ENCODE assay signal across 10 mouse cellular contexts in genomic region chr19:10435908-10436307, GRCm38 (mm10). TPM values are rescaled to one million over a fixed set of nuclear protein-coding genes. Genes with fewer than 3 reads are reported as not detected.
DNase-seq lines count a peak whose midpoint lies in the region; ATAC-seq and TF ChIP-seq lines count a peak whose summit lies in the region.
"Had no signal": no experiment of that assay in that cellular context is flagged by ENCODE, and none has a peak within 500 bp of the region (broad histone marks: within the 10 kb centered on the region; RNA-seq: fewer than 3 reads in every experiment).

No protein-coding gene starts in this region.

- ATAC-seq in G1E (ENCODE audit: extremely low read depth, insufficient number of reproducible peaks, low FRiP score, poor library complexity, severe bottlenecking): no peak
- no peak; the same call in 1 of the 2 replicates for ATAC-seq in erythroid progenitor cell, adult 5-6 weeks (replicated peaks; ENCODE audit: low FRiP score, poor library complexity, severe bottlenecking)

- DNase-seq in G1E (ENCODE audit: low spot score): peak; percentile 42
- DNase-seq in adrenal gland, postnatal 14 days: peak; percentile 80
- peak; percentile 62 for DNase-seq in embryo, embryonic 11.5 days (ENCODE audit: low read depth, low spot score)
- peak; percentile 75 to 78 for DNase-seq in heart, postnatal 10 days
- peak; percentile 59 to 85 for DNase-seq in layer of hippocampus, adult 18-20 months (ENCODE audit: low spot score in 2 of 2)
- DNase-seq in lung, postnatal 14 days: peak; percentile 77
- peak; percentile 78 to 83 for DNase-seq in right cerebral cortex, adult 2 months (ENCODE audit: low spot score in 2 of 2)

- 0 out of 2 replicates have a peak, but pooled peaks have one; percentile 22 for TF ChIP-seq CTCF in G1E (IDR thresholded peaks at IDR 0.05; ENCODE audit: low read depth, low read length)

- H3K27me3 ChIP-seq in G1E (ENCODE audit: insufficient read depth, low read length): peaks cover 11% of the 10 kb centered on the region; the same call in 1 of the 2 replicates
- H3K27me3 ChIP-seq: stomach, embryonic 15.5 days had no signal

- no peaks in the 10 kb centered on the region for H3K9me3 ChIP-seq in G1E (replicated peaks)
- H3K9me3 ChIP-seq: heart, embryonic 15.5 days; stomach, embryonic 15.5 days had no signal

- intact Hi-C loops in heart, postnatal 10 days (cut with DNase I): loop anchor here (1.0 to 5.0 kb wide), 4 partner anchors 44 to 179 kb away; no protein-coding TSS in a partner anchor

- no peaks in the 10 kb centered on the region for H3K4me1 ChIP-seq in G1E (ENCODE audit: insufficient read depth, low read depth, low read length)

- no peaks in the 10 kb centered on the region for H3K36me3 ChIP-seq in G1E (replicated peaks)
- H3K36me3 ChIP-seq: heart, embryonic 15.5 days; stomach, embryonic 15.5 days had no signal

- no peak overlapping the region for H3K4me3 ChIP-seq in G1E (ENCODE audit: low read depth, low read length)
- H3K4me3 ChIP-seq: heart, embryonic 15.5 days; stomach, embryonic 15.5 days had no signal

RNA-seq across cellular contexts. Expression of gene Lrrc10b, which starts 21.4 kb away (rescaled TPM):
- total RNA-seq in G1E (2014; fragmentation: Nextera tagmentation) (not detected in 2 replicates), G1E (2017) (0.06 TPM in 1 of 2 replicates, not detected in the other)
- polyA plus RNA-seq in G1E (2012): not detected in 2 replicates
- total RNA-seq in adrenal gland, postnatal 14 days (2021): 3.9 and 5.8 TPM in 2 replicates
- 1 to 10 TPM; 2.2 to 7.3 TPM for total RNA-seq in heart, postnatal 10 days (2021)
- total RNA-seq in layer of hippocampus, adult 18-20 months (2021): 10 to 100 TPM; 70.5 to 77.9 TPM
- total RNA-seq in erythroid progenitor cell, adult 5-6 weeks (2015; ENCODE audit: low replicate concordance): not detected in 2 replicates
- total RNA-seq in erythroid progenitor cell, adult 5-6 weeks (2017; ENCODE audit: low replicate concordance): not detected in 2 replicates

RNA-seq across cellular contexts. Expression of gene Ppp1r32, which starts 46.8 kb away (rescaled TPM):
- 0.53 and 1.1 TPM in 2 replicates for total RNA-seq in G1E (2014; fragmentation: Nextera tagmentation)
- total RNA-seq in G1E (2017): 0.12 TPM in 1 of 2 replicates, not detected in the other
- 0.51 and 0.52 TPM in 2 replicates for polyA plus RNA-seq in G1E (2012)
- total RNA-seq in adrenal gland, postnatal 14 days (2021): 0.53 and 0.63 TPM in 2 replicates
- under 1 TPM; 0.40 to 0.93 TPM for total RNA-seq in heart, postnatal 10 days (2021)
- total RNA-seq in layer of hippocampus, adult 18-20 months (2021): 1 to 10 TPM; 1.3 to 1.9 TPM
- not detected in 2 replicates for total RNA-seq in erythroid progenitor cell, adult 5-6 weeks (2015; ENCODE audit: low replicate concordance)
- total RNA-seq in erythroid progenitor cell, adult 5-6 weeks (2017; ENCODE audit: low replicate concordance): 1.4 TPM in 1 of 2 replicates, not detected in the other
- polyA plus RNA-seq: heart, embryonic 15.5 days had no signal

RNA-seq across cellular contexts. Expression of gene Syt7, which starts 47.0 kb away (rescaled TPM):
- 3.8 TPM in 1 of 2 replicates, not detected in the other for total RNA-seq in G1E (2014; fragmentation: Nextera tagmentation)
- under 0.01 and 0.05 TPM in 2 replicates for total RNA-seq in G1E (2017)
- polyA plus RNA-seq in G1E (2012): not detected in 2 replicates
- 23.9 and 24.1 TPM in 2 replicates for total RNA-seq in adrenal gland, postnatal 14 days (2021)
- total RNA-seq in heart, postnatal 10 days (2021): 10 to 100 TPM; 34.3 to 36.2 TPM
- 100 to 1,000 TPM; 280 to 316 TPM for total RNA-seq in layer of hippocampus, adult 18-20 months (2021)
- not detected in 2 replicates for total RNA-seq in erythroid progenitor cell, adult 5-6 weeks (2015; ENCODE audit: low replicate concordance)
- total RNA-seq in erythroid progenitor cell, adult 5-6 weeks (2017; ENCODE audit: low replicate concordance): not detected in 2 replicates

Comparison
In these comparisons a context has a peak if more than half of its experiments do, and no peak if none do; other contexts are left out.
1. RNA of gene Lrrc10b, which starts 21.4 kb away (total RNA-seq): 70.5 to 77.9 TPM in layer of hippocampus, adult 18-20 months; 2.2 to 7.3 TPM in heart, postnatal 10 days, 3.9 to 5.8 TPM in adrenal gland, postnatal 14 days, 0.06 TPM in G1E and not detected in erythroid progenitor cell, adult 5-6 weeks; every median in the first group is over 4 times any median in the second.
2. RNA of gene Syt7, which starts 47.0 kb away (total RNA-seq): 280 to 316 TPM in layer of hippocampus, adult 18-20 months; 34.3 to 36.2 TPM in heart, postnatal 10 days, 23.9 to 24.1 TPM in adrenal gland, postnatal 14 days, under 0.01 to 3.8 TPM in G1E and not detected in erythroid progenitor cell, adult 5-6 weeks; every median in the first group is over 4 times any median in the second.
3. Peak in every context shown above with its lines, with median percentiles within 50 percentile points of each other: DNase-seq.